Mouse (Mus musculus): ENCODE data around the gene Evi2.

Gene Evi2

GRCm38 (mm10) chr11:79515331-79515730, 15.1 kb downstream of the Evi2 start:
- no peaks in the 10 kb centered on the region for H3K27me3 ChIP-seq (ENCODE audit: control insufficient read depth, insufficient read depth, low read length, poor library complexity, severe bottlenecking)
- peaks cover 21% of the 10 kb centered on the region for H3K36me3 ChIP-seq (ENCODE audit: control insufficient read depth, insufficient read depth, low read length, poor library complexity, severe bottlenecking)

GRCm38 (mm10) chr11:79511970-79512369, 18.4 kb downstream of the Evi2 start:
- Histone ChIP-seq H3K36me3 (ENCODE audit: control insufficient read depth, insufficient read depth, low read length, poor library complexity, severe bottlenecking) (peaks cover 19% of the 10 kb centered on the region), H3K27me3 (ENCODE audit: control insufficient read depth, insufficient read depth, low read length, poor library complexity, severe bottlenecking) (no peaks in the 10 kb centered on the region)
- DNase-seq (ENCODE audit: low read depth, low spot score) = no peak

More at GRCm38 (mm10) chr11:79515331-79515730, 15.1 kb downstream of the Evi2 start:
- DNase-seq (ENCODE audit: low read depth, low spot score) = no peak

- Histone ChIP-seq H3K27me3 (ENCODE audit: control insufficient read depth, insufficient read depth, low read length, poor library complexity, severe bottlenecking) (no peaks in the 10 kb centered on the region), H3K36me3 (ENCODE audit: control insufficient read depth, insufficient read depth, low read length, poor library complexity, severe bottlenecking) (no peaks in the 10 kb centered on the region)
- no peak for DNase-seq (ENCODE audit: low read depth, low spot score)
Measured at GRCm38 (mm10) chr11:79504506-79504905, 25.9 kb downstream of the Evi2 start.

GRCm38 (mm10) chr11:79503845-79504244, 26.5 kb downstream of the Evi2 start, which contains the start of gene Omg:
Gene Omg (minus strand): TSS chr11:79504084.
- Histone ChIP-seq H3K27me3 (ENCODE audit: control insufficient read depth, insufficient read depth, low read length, poor library complexity, severe bottlenecking) (no peaks in the 10 kb centered on the region), H3K36me3 (ENCODE audit: control insufficient read depth, insufficient read depth, low read length, poor library complexity, severe bottlenecking) (no peaks in the 10 kb centered on the region)
- DNase-seq (ENCODE audit: low read depth, low spot score) = no peak

GRCm38 (mm10) chr11:79502917-79503316, 27.5 kb downstream of the Evi2 start:
- H3K27me3 ChIP-seq (ENCODE audit: control insufficient read depth, insufficient read depth, low read length, poor library complexity, severe bottlenecking) = no peaks in the 10 kb centered on the region
- H3K36me3 ChIP-seq (ENCODE audit: control insufficient read depth, insufficient read depth, low read length, poor library complexity, severe bottlenecking) = no peaks in the 10 kb centered on the region
- no peak for DNase-seq (ENCODE audit: low read depth, low spot score)

- no peaks in the 10 kb centered on the region for H3K27me3 ChIP-seq (ENCODE audit: control insufficient read depth, insufficient read depth, low read length, poor library complexity, severe bottlenecking)
- no peak for DNase-seq (ENCODE audit: low read depth, low spot score)
- no peaks in the 10 kb centered on the region; the same call in 1 of the 2 replicates for H3K36me3 ChIP-seq (ENCODE audit: control insufficient read depth, insufficient read depth, low read length, poor library complexity, severe bottlenecking)
Measured at GRCm38 (mm10) chr11:79494976-79495800, 35.2 kb downstream of the Evi2 start.

GRCm38 (mm10) chr11:79484721-79485120, 45.7 kb downstream of the Evi2 start:
- no peaks in the 10 kb centered on the region for H3K27me3 ChIP-seq (ENCODE audit: control insufficient read depth, insufficient read depth, low read length, poor library complexity, severe bottlenecking)
- no peaks in the 10 kb centered on the region for H3K36me3 ChIP-seq (ENCODE audit: control insufficient read depth, insufficient read depth, low read length, poor library complexity, severe bottlenecking)
- no peak for DNase-seq (ENCODE audit: low read depth, low spot score)

GRCm38 (mm10) chr11:79483876-79484528, 46.4 kb downstream of the Evi2 start:
- DNase-seq (ENCODE audit: low read depth, low spot score) = no peak
- no peaks in the 10 kb centered on the region for H3K27me3 ChIP-seq (ENCODE audit: control insufficient read depth, insufficient read depth, low read length, poor library complexity, severe bottlenecking)
- H3K36me3 ChIP-seq (ENCODE audit: control insufficient read depth, insufficient read depth, low read length, poor library complexity, severe bottlenecking) = no peaks in the 10 kb centered on the region

- no peak for DNase-seq (ENCODE audit: low read depth, low spot score)
- H3K27me3 ChIP-seq (ENCODE audit: control insufficient read depth, insufficient read depth, low read length, poor library complexity, severe bottlenecking) = no peaks in the 10 kb centered on the region
- no peaks in the 10 kb centered on the region for H3K36me3 ChIP-seq (ENCODE audit: control insufficient read depth, insufficient read depth, low read length, poor library complexity, severe bottlenecking)
Measured at GRCm38 (mm10) chr11:79483392-79483791, 47.0 kb downstream of the Evi2 start.

GRCm38 (mm10) chr11:79468097-79468496, 62.3 kb downstream of the Evi2 start:
- DNase-seq (ENCODE audit: low read depth, low spot score) = no peak
- H3K27me3 ChIP-seq (ENCODE audit: control insufficient read depth, insufficient read depth, low read length, poor library complexity, severe bottlenecking) = no peaks in the 10 kb centered on the region
- no peaks in the 10 kb centered on the region for H3K36me3 ChIP-seq (ENCODE audit: control insufficient read depth, insufficient read depth, low read length, poor library complexity, severe bottlenecking)

Data from splenic B cell, adult 2 months (primary cell).